10 mouse cellular contexts compared by ENCODE assay signal in genomic region chr19:10905728-10906000, GRCm38 (mm10). TPM values are rescaled to one million over a fixed set of nuclear protein-coding genes. Genes with fewer than 3 reads are reported as not detected.
DNase-seq lines count a peak whose midpoint lies in the region; ATAC-seq and TF ChIP-seq lines count a peak whose summit lies in the region.
"Had no signal": no experiment of that assay in that cellular context is flagged by ENCODE, and none has a peak within 500 bp of the region (broad histone marks: within the 10 kb centered on the region; RNA-seq: fewer than 3 reads in every experiment).

No protein-coding gene starts in this region.

- WGBS in heart, embryonic 14.5 days: 26% methylated on average over 5 of the region's 5 CpGs
- 54% methylated on average over 5 of the region's 5 CpGs for WGBS in lung, embryonic 15.5 days
- WGBS in hindbrain, postnatal 0 days: 74% methylated on average over 5 of the region's 5 CpGs

- ATAC-seq in heart, embryonic 14.5 days (ENCODE audit: insufficient number of reproducible peaks, insufficient read depth, low FRiP score, low read depth): no peak
- no peak for ATAC-seq in lung, embryonic 15.5 days (ENCODE audit: borderline replicate concordance, extremely low read depth, low FRiP score, low TSS enrichment)
- no peak for ATAC-seq in hindbrain, postnatal 0 days

- TF ChIP-seq CTCF in hindbrain, postnatal 0 days (IDR thresholded peaks at IDR 0.05; ENCODE audit: low read depth): no peak

- no peaks in the 10 kb centered on the region for H3K27me3 ChIP-seq in heart, embryonic 14.5 days (ENCODE audit: control insufficient read depth, insufficient read depth, low read length)
- H3K27me3 ChIP-seq in lung, embryonic 15.5 days: no peaks in the 10 kb centered on the region
- H3K27me3 ChIP-seq in hindbrain, postnatal 0 days (ENCODE audit: insufficient read depth, low read length): no peaks in the 10 kb centered on the region
- H3K27me3 ChIP-seq: CH12.LX had no signal

- peaks cover 25 to 53% of the 10 kb centered on the region in 2 experiments for H3K4me1 ChIP-seq in heart, embryonic 14.5 days (ENCODE audit: control insufficient read depth in 2 of 2, insufficient read depth in 2 of 2, low read length in 2 of 2)
- peaks cover 40% of the 10 kb centered on the region for H3K4me1 ChIP-seq in lung, embryonic 15.5 days
- H3K4me1 ChIP-seq in hindbrain, postnatal 0 days (ENCODE audit: insufficient read depth, low read length): no peaks in the 10 kb centered on the region

- peaks cover 67% of the 10 kb centered on the region for H3K36me3 ChIP-seq in heart, embryonic 14.5 days (ENCODE audit: control insufficient read depth, insufficient read depth, low read length)
- peaks cover 63% of the 10 kb centered on the region for H3K36me3 ChIP-seq in lung, embryonic 15.5 days
- peaks cover 60% of the 10 kb centered on the region for H3K36me3 ChIP-seq in hindbrain, postnatal 0 days (ENCODE audit: insufficient read depth, low read length)

- intact Hi-C loops in heart, postnatal 10 days (cut with DNase I): no loop called here

- H3K27ac ChIP-seq in heart, embryonic 14.5 days (replicated peaks in 1 of 2; ENCODE audit: control insufficient read depth in 1 of 2, insufficient read depth in 1 of 2, low read depth in 2 of 2, low read length in 2 of 2): peak overlapping the region; percentile 74 to 90
- H3K27ac ChIP-seq in lung, embryonic 15.5 days: peak overlapping the region; percentile 90
- peak overlapping the region; percentile 68 for H3K27ac ChIP-seq in hindbrain, postnatal 0 days
- H3K27ac ChIP-seq: liver, embryonic 14.5 days had no signal

- DNase-seq in heart, postnatal 10 days: no peak
- DNase-seq in lung, postnatal 25 days (ENCODE audit: low spot score): no peak
- DNase-seq in hindbrain, postnatal 0 days (ENCODE audit: low spot score): peak; percentile 4
- DNase-seq in retina, embryonic 14.5 days (ENCODE audit: low spot score): peak; percentile 39
- DNase-seq in MN1 (ENCODE audit: low spot score): no peak
- DNase-seq in right cerebral cortex, adult 18-20 months: no peak

- H3K9ac ChIP-seq in heart, embryonic 14.5 days (ENCODE audit: low read length): peak overlapping the region; percentile 53
- H3K9ac ChIP-seq in lung, embryonic 15.5 days: 0 out of 2 replicates have a peak overlapping the region, but pooled peaks have one; percentile 7
- no peak overlapping the region for H3K9ac ChIP-seq in hindbrain, postnatal 0 days (replicated peaks; ENCODE audit: low read length)
- H3K9ac ChIP-seq: liver, embryonic 14.5 days had no signal

- H3K9me3 ChIP-seq in heart, embryonic 14.5 days (ENCODE audit: control insufficient read depth, low read length): no peaks in the 10 kb centered on the region
- no peaks in the 10 kb centered on the region for H3K9me3 ChIP-seq in lung, embryonic 15.5 days
- no peaks in the 10 kb centered on the region for H3K9me3 ChIP-seq in hindbrain, postnatal 0 days (ENCODE audit: low read length)

- H3K4me2 ChIP-seq in heart, embryonic 14.5 days (ENCODE audit: low read length): peak overlapping the region; percentile 31; the same call in 1 of the 2 replicates
- peak overlapping the region; percentile 21 for H3K4me2 ChIP-seq in lung, embryonic 15.5 days
- H3K4me2 ChIP-seq in hindbrain, postnatal 0 days (ENCODE audit: low read depth, low read length): no peak overlapping the region

- no peak overlapping the region for H3K4me3 ChIP-seq in heart, embryonic 14.5 days (ENCODE audit: control insufficient read depth in 1 of 2, insufficient read depth in 1 of 2, low read depth in 1 of 2, low read length in 2 of 2)
- H3K4me3 ChIP-seq in lung, embryonic 15.5 days: no peak overlapping the region
- H3K4me3 ChIP-seq in hindbrain, postnatal 0 days (ENCODE audit: low read length): no peak overlapping the region

RNA-seq across cellular contexts. Expression of gene Prpf19, which starts 10.6 kb away (rescaled TPM):
- 32.0 and 35.3 TPM in 2 replicates for polyA plus RNA-seq in heart, embryonic 14.5 days (2014; fragmentation: Nextera tagmentation; extraction: Ambion mirVana)
- 100 to 1,000 TPM; 211 to 235 TPM for total RNA-seq in heart, postnatal 10 days (2021)
- polyA plus RNA-seq in lung, embryonic 15.5 days (2015; fragmentation: Nextera tagmentation; extraction: Ambion mirVana): 35.8 and 39.8 TPM in 2 replicates
- 351 and 368 TPM in 2 replicates for total RNA-seq in hindbrain, postnatal 0 days (2014; rRNA removed)
- polyA plus RNA-seq in hindbrain, postnatal 0 days (2015; fragmentation: Nextera tagmentation; extraction: Ambion mirVana): 37.5 and 40.3 TPM in 2 replicates

RNA-seq across cellular contexts. Expression of gene Zp1, which starts 14.8 kb away (rescaled TPM):
- polyA plus RNA-seq in heart, embryonic 14.5 days (2014; fragmentation: Nextera tagmentation; extraction: Ambion mirVana): not detected in 2 replicates
- total RNA-seq in heart, postnatal 10 days (2021): not detected
- polyA plus RNA-seq in lung, embryonic 15.5 days (2015; fragmentation: Nextera tagmentation; extraction: Ambion mirVana): not detected in 2 replicates
- 1.2 TPM in 1 of 2 replicates, not detected in the other for total RNA-seq in hindbrain, postnatal 0 days (2014; rRNA removed)
- polyA plus RNA-seq in hindbrain, postnatal 0 days (2015; fragmentation: Nextera tagmentation; extraction: Ambion mirVana): 0.50 and 0.60 TPM in 2 replicates
- polyA plus RNA-seq: liver, embryonic 14.5 days had no signal

RNA-seq across cellular contexts. Expression of gene Tmem109, which starts 23.9 kb away (rescaled TPM):
- polyA plus RNA-seq in heart, embryonic 14.5 days (2014; fragmentation: Nextera tagmentation; extraction: Ambion mirVana): 92.4 and 94.5 TPM in 2 replicates
- total RNA-seq in heart, postnatal 10 days (2021): 100 to 1,000 TPM in 1 of 2 experiments, 10 to 100 TPM in 1; 95.3 to 104 TPM
- 138 TPM in 2 replicates for polyA plus RNA-seq in lung, embryonic 15.5 days (2015; fragmentation: Nextera tagmentation; extraction: Ambion mirVana)
- 25.3 and 27.9 TPM in 2 replicates for total RNA-seq in hindbrain, postnatal 0 days (2014; rRNA removed)
- 35.1 and 37.4 TPM in 2 replicates for polyA plus RNA-seq in hindbrain, postnatal 0 days (2015; fragmentation: Nextera tagmentation; extraction: Ambion mirVana)

RNA-seq across cellular contexts. Expression of gene Ptgdr2, which starts 31.3 kb away (rescaled TPM):
- 0.07 and 0.22 TPM in 2 replicates for polyA plus RNA-seq in heart, embryonic 14.5 days (2014; fragmentation: Nextera tagmentation; extraction: Ambion mirVana)
- under 1 TPM; 0.15 to 0.22 TPM for total RNA-seq in heart, postnatal 10 days (2021)
- 0.09 and 0.11 TPM in 2 replicates for polyA plus RNA-seq in lung, embryonic 15.5 days (2015; fragmentation: Nextera tagmentation; extraction: Ambion mirVana)
- 0.47 and 1.1 TPM in 2 replicates for total RNA-seq in hindbrain, postnatal 0 days (2014; rRNA removed)
- 0.11 and 0.16 TPM in 2 replicates for polyA plus RNA-seq in hindbrain, postnatal 0 days (2015; fragmentation: Nextera tagmentation; extraction: Ambion mirVana)

RNA-seq across cellular contexts. Expression of gene Tmem132a, which starts 35.9 kb away (rescaled TPM):
- 31.6 and 37.0 TPM in 2 replicates for polyA plus RNA-seq in heart, embryonic 14.5 days (2014; fragmentation: Nextera tagmentation; extraction: Ambion mirVana)
- 10 to 100 TPM; 36.7 to 42.0 TPM for total RNA-seq in heart, postnatal 10 days (2021)
- 75.9 TPM in 2 replicates for polyA plus RNA-seq in lung, embryonic 15.5 days (2015; fragmentation: Nextera tagmentation; extraction: Ambion mirVana)
- total RNA-seq in hindbrain, postnatal 0 days (2014; rRNA removed): 358 and 359 TPM in 2 replicates
- polyA plus RNA-seq in hindbrain, postnatal 0 days (2015; fragmentation: Nextera tagmentation; extraction: Ambion mirVana): 131 and 141 TPM in 2 replicates

Comparison
In these comparisons a context has a peak if more than half of its experiments do, and no peak if none do; other contexts are left out.
1. DNase-seq: peak in hindbrain, postnatal 0 days (single experiment) and retina, embryonic 14.5 days (single experiment); none in heart, postnatal 10 days (0 of 2), lung, postnatal 25 days (single experiment), MN1 (single experiment) and right cerebral cortex, adult 18-20 months (single experiment).
2. Peak in every context shown above with its lines, with median percentiles within 50 percentile points of each other: H3K27ac ChIP-seq.